Mouse (Mus musculus) liver, embryonic 14.5 days (tissue): ENCODE measurements at regions not wholly inside any gene's neighbourhood (a gene's known extent, or its start where the extent isn't known, plus 50 kb on each side); places are given as distances from the start of the nearest gene placed in this dataset.

Experiments used
- CTCF ChIP-seq: IDR thresholded peaks from 2 replicates; pipeline ENCODE4 v1.5.1; 2016; ENCODE audit warnings: antibody characterized with exemption, low read depth, control low read depth
- EP300 ChIP-seq: IDR thresholded peaks from 2 replicates; pipeline ENCODE4 v1.6.1; 2016; ENCODE audit warnings: antibody characterized with exemption, low read depth

- no peak for TF ChIP-seq CTCF
- TF ChIP-seq EP300: no peak
Observed at GRCm38 (mm10) chr13:28795274-28795673, 158.2 kb downstream of the Sox4 start.
